Mouse (Mus musculus): ENCODE results near the gene Adgrv1. TPM values are rescaled to one million over a fixed set of nuclear protein-coding genes. Genes with fewer than 3 reads are reported as not detected.
A peak's percentile ranks its signal among the peaks of the same experiment; 100 is the strongest.

Gene Adgrv1
- polyA plus RNA-seq, 1 experiment from 2014 or later, result 43.1 TPM

GRCm38 (mm10) chr13:81347261-81347980, 285.5 kb downstream of the Adgrv1 start:
- H3K4me2 ChIP-seq, result no peak overlapping the region
- H3K27ac ChIP-seq (ENCODE audit: low read depth, low read length), result no peak overlapping the region
- H3K4me1 ChIP-seq (ENCODE audit: control insufficient read depth, insufficient read depth, low read length), result no peaks in the 10 kb centered on the region
- H3K27me3 ChIP-seq (ENCODE audit: control insufficient read depth, insufficient read depth, low read length), result no peaks in the 10 kb centered on the region
- H3K9ac ChIP-seq (ENCODE audit: low read length), result no peak overlapping the region
- ATAC-seq (ENCODE audit: low FRiP score), result no peak
- DNase-seq (ENCODE audit: low spot score, missing footprints), result peak; percentile 60
- no peak overlapping the region for H3K4me3 ChIP-seq (ENCODE audit: low read depth, low read length)
- H3K36me3 ChIP-seq (ENCODE audit: control insufficient read depth, insufficient read depth, low read length), result peaks cover 3% of the 10 kb centered on the region; the same call in 1 of the 2 replicates
- no peaks in the 10 kb centered on the region for H3K9me3 ChIP-seq (ENCODE audit: control insufficient read depth, low read length)
- 89% methylated on average over 15 of the region's 15 CpGs for WGBS

- no peak overlapping the region for H3K27ac ChIP-seq (ENCODE audit: low read depth, low read length)
- DNase-seq (ENCODE audit: low spot score, missing footprints) (no peak), ATAC-seq (ENCODE audit: low FRiP score) (no peak)
- H3K9ac ChIP-seq (ENCODE audit: low read length), result no peak overlapping the region
- no peak overlapping the region for H3K4me2 ChIP-seq
- H3K27me3 ChIP-seq (ENCODE audit: control insufficient read depth, insufficient read depth, low read length), result no peaks in the 10 kb centered on the region
- 82% methylated on average over 2 of the region's 2 CpGs for WGBS
- peaks cover 3% of the 10 kb centered on the region; the same call in 1 of the 2 replicates for H3K36me3 ChIP-seq (ENCODE audit: control insufficient read depth, insufficient read depth, low read length)
- H3K4me1 ChIP-seq (ENCODE audit: control insufficient read depth, insufficient read depth, low read length), result no peaks in the 10 kb centered on the region
- H3K4me3 ChIP-seq (ENCODE audit: low read depth, low read length), result no peak overlapping the region
- no peaks in the 10 kb centered on the region for H3K9me3 ChIP-seq (ENCODE audit: control insufficient read depth, low read length)
Observed at GRCm38 (mm10) chr13:81342987-81343596, 289.9 kb downstream of the Adgrv1 start.

GRCm38 (mm10) chr13:81335241-81335640, 297.7 kb downstream of the Adgrv1 start:
- ATAC-seq (ENCODE audit: low FRiP score), result no peak
- Histone ChIP-seq H3K4me3 (ENCODE audit: low read depth, low read length) (no peak overlapping the region), H3K9ac (ENCODE audit: low read length) (no peak overlapping the region), H3K9me3 (ENCODE audit: control insufficient read depth, low read length) (no peaks in the 10 kb centered on the region), H3K4me1 (ENCODE audit: control insufficient read depth, insufficient read depth, low read length) (no peaks in the 10 kb centered on the region), H3K36me3 (ENCODE audit: control insufficient read depth, insufficient read depth, low read length) (no peaks in the 10 kb centered on the region), H3K27me3 (ENCODE audit: control insufficient read depth, insufficient read depth, low read length) (no peaks in the 10 kb centered on the region), H3K4me2 (no peak overlapping the region), H3K27ac (ENCODE audit: low read depth, low read length) (no peak overlapping the region)
- 70% methylated on average over 1 of the region's 1 CpGs for WGBS
- no peak for DNase-seq (ENCODE audit: low spot score, missing footprints)

- 32% methylated on average over 3 of the region's 3 CpGs for WGBS
- ATAC-seq (ENCODE audit: low FRiP score), result no peak
- no peak overlapping the region for H3K4me2 ChIP-seq
- no peak for DNase-seq (ENCODE audit: low spot score, missing footprints)
- H3K4me1 ChIP-seq (ENCODE audit: control insufficient read depth, insufficient read depth, low read length), result no peaks in the 10 kb centered on the region
- no peaks in the 10 kb centered on the region for H3K9me3 ChIP-seq (ENCODE audit: control insufficient read depth, low read length)
- H3K27ac ChIP-seq (ENCODE audit: low read depth, low read length), result no peak overlapping the region
- H3K27me3 ChIP-seq (ENCODE audit: control insufficient read depth, insufficient read depth, low read length), result no peaks in the 10 kb centered on the region
- H3K36me3 ChIP-seq (ENCODE audit: control insufficient read depth, insufficient read depth, low read length), result no peaks in the 10 kb centered on the region
- no peak overlapping the region for H3K9ac ChIP-seq (ENCODE audit: low read length)
- H3K4me3 ChIP-seq (ENCODE audit: low read depth, low read length), result no peak overlapping the region
Observed at GRCm38 (mm10) chr13:81332018-81332417, 300.9 kb downstream of the Adgrv1 start.

- Histone ChIP-seq H3K4me3 (ENCODE audit: low read depth, low read length) (no peak overlapping the region), H3K4me1 (ENCODE audit: control insufficient read depth, insufficient read depth, low read length) (no peaks in the 10 kb centered on the region), H3K36me3 (ENCODE audit: control insufficient read depth, insufficient read depth, low read length) (no peaks in the 10 kb centered on the region), H3K4me2 (no peak overlapping the region), H3K9me3 (ENCODE audit: control insufficient read depth, low read length) (no peaks in the 10 kb centered on the region), H3K27ac (ENCODE audit: low read depth, low read length) (no peak overlapping the region), H3K27me3 (ENCODE audit: control insufficient read depth, insufficient read depth, low read length) (no peaks in the 10 kb centered on the region), H3K9ac (ENCODE audit: low read length) (no peak overlapping the region)
- 90% methylated on average over 5 of the region's 5 CpGs for WGBS
- DNase-seq (ENCODE audit: low spot score, missing footprints) (no peak), ATAC-seq (ENCODE audit: low FRiP score) (no peak)
Observed at GRCm38 (mm10) chr13:81329762-81330161, 303.2 kb downstream of the Adgrv1 start.

GRCm38 (mm10) chr13:81328181-81328580, 304.8 kb downstream of the Adgrv1 start:
- Histone ChIP-seq H3K4me3 (ENCODE audit: low read depth, low read length) (no peak overlapping the region), H3K4me2 (no peak overlapping the region), H3K27ac (ENCODE audit: low read depth, low read length) (no peak overlapping the region), H3K9ac (ENCODE audit: low read length) (no peak overlapping the region), H3K27me3 (ENCODE audit: control insufficient read depth, insufficient read depth, low read length) (no peaks in the 10 kb centered on the region), H3K4me1 (ENCODE audit: control insufficient read depth, insufficient read depth, low read length) (no peaks in the 10 kb centered on the region), H3K36me3 (ENCODE audit: control insufficient read depth, insufficient read depth, low read length) (no peaks in the 10 kb centered on the region), H3K9me3 (ENCODE audit: control insufficient read depth, low read length) (no peaks in the 10 kb centered on the region)
- DNase-seq (ENCODE audit: low spot score, missing footprints) (no peak), ATAC-seq (ENCODE audit: low FRiP score) (no peak)
- WGBS, result 85% methylated on average over 1 of the region's 1 CpGs

- H3K4me1 ChIP-seq (ENCODE audit: control insufficient read depth, insufficient read depth, low read length), result no peaks in the 10 kb centered on the region
- no peak overlapping the region for H3K9ac ChIP-seq (ENCODE audit: low read length)
- WGBS, result 87% methylated on average over 2 of the region's 2 CpGs
- no peaks in the 10 kb centered on the region for H3K36me3 ChIP-seq (ENCODE audit: control insufficient read depth, insufficient read depth, low read length)
- no peak overlapping the region for H3K4me3 ChIP-seq (ENCODE audit: low read depth, low read length)
- no peak overlapping the region for H3K4me2 ChIP-seq
- H3K27ac ChIP-seq (ENCODE audit: low read depth, low read length), result no peak overlapping the region
- no peak for ATAC-seq (ENCODE audit: low FRiP score)
- H3K27me3 ChIP-seq (ENCODE audit: control insufficient read depth, insufficient read depth, low read length), result no peaks in the 10 kb centered on the region
- no peaks in the 10 kb centered on the region for H3K9me3 ChIP-seq (ENCODE audit: control insufficient read depth, low read length)
- no peak for DNase-seq (ENCODE audit: low spot score, missing footprints)
Observed at GRCm38 (mm10) chr13:81325606-81326215, 307.2 kb downstream of the Adgrv1 start.

GRCm38 (mm10) chr13:81323546-81324316, 309.2 kb downstream of the Adgrv1 start:
- no peaks in the 10 kb centered on the region for H3K36me3 ChIP-seq (ENCODE audit: control insufficient read depth, insufficient read depth, low read length)
- H3K27me3 ChIP-seq (ENCODE audit: control insufficient read depth, insufficient read depth, low read length), result no peaks in the 10 kb centered on the region
- H3K27ac ChIP-seq (ENCODE audit: low read depth, low read length), result no peak overlapping the region
- no peak for ATAC-seq (ENCODE audit: low FRiP score)
- no peak overlapping the region for H3K4me2 ChIP-seq
- H3K9me3 ChIP-seq (ENCODE audit: control insufficient read depth, low read length), result no peaks in the 10 kb centered on the region
- WGBS, result 96% methylated on average over 3 of the region's 3 CpGs
- H3K9ac ChIP-seq (ENCODE audit: low read length), result no peak overlapping the region
- H3K4me1 ChIP-seq (ENCODE audit: control insufficient read depth, insufficient read depth, low read length), result no peaks in the 10 kb centered on the region
- no peak overlapping the region for H3K4me3 ChIP-seq (ENCODE audit: low read depth, low read length)
- DNase-seq (ENCODE audit: low spot score, missing footprints), result no peak

GRCm38 (mm10) chr13:81316581-81316980, 316.4 kb downstream of the Adgrv1 start:
- Histone ChIP-seq H3K27me3 (ENCODE audit: control insufficient read depth, insufficient read depth, low read length) (no peaks in the 10 kb centered on the region), H3K36me3 (ENCODE audit: control insufficient read depth, insufficient read depth, low read length) (no peaks in the 10 kb centered on the region), H3K9me3 (ENCODE audit: control insufficient read depth, low read length) (no peaks in the 10 kb centered on the region), H3K4me3 (ENCODE audit: low read depth, low read length) (no peak overlapping the region), H3K9ac (ENCODE audit: low read length) (no peak overlapping the region), H3K4me1 (ENCODE audit: control insufficient read depth, insufficient read depth, low read length) (no peaks in the 10 kb centered on the region), H3K27ac (ENCODE audit: low read depth, low read length) (no peak overlapping the region), H3K4me2 (no peak overlapping the region)
- ATAC-seq (ENCODE audit: low FRiP score), result no peak
- DNase-seq (ENCODE audit: low spot score, missing footprints), result peak; percentile 28
- WGBS, result 78% methylated on average over 4 of the region's 4 CpGs

Measured in midbrain, embryonic 11.5 days (tissue).